Mouse (Mus musculus) hindbrain, embryonic 12.5 days (tissue): Measurements from ENCODE around the gene Rnf144b. TPM values are rescaled to one million over a fixed set of nuclear protein-coding genes. Genes with fewer than 3 reads are reported as not detected.

Experiments used
- ATAC-seq: fragments of 200-750 bp; cut with Nextera tagmentation; 2 replicates; pipeline ENCODE4 v1.8.0; 2017; ENCODE audit warnings: moderate TSS enrichment; ENCODE audit not compliant: low FRiP score
- H3K27ac ChIP-seq: fragments of 300-500 bp; sonication (generic); 2 replicates; pipeline ENCODE4 v1.5.1; 2016; ENCODE audit warnings: mild to moderate bottlenecking
- H3K27me3 ChIP-seq: fragments of 300-500 bp; sonication (generic); 2 replicates; pipeline ENCODE4 v1.6.1; 2016; ENCODE audit warnings: mild to moderate bottlenecking
- H3K36me3 ChIP-seq: fragments of 300-500 bp; sonication (generic); 2 replicates; pipeline ENCODE4 v1.6.1; 2016; ENCODE audit warnings: mild to moderate bottlenecking
- H3K4me1 ChIP-seq: fragments of 300-500 bp; sonication (generic); 2 replicates; pipeline ENCODE4 v1.6.1; 2016
- H3K4me2 ChIP-seq: fragments of 300-500 bp; sonication (generic); replicated peaks from 2 replicates; pipeline ENCODE4 v1.6.1; 2016; ENCODE audit warnings: mild to moderate bottlenecking
- H3K4me3 ChIP-seq: fragments of 300-500 bp; sonication (generic); 2 replicates; pipeline ENCODE4 v1.5.1; 2016; ENCODE audit warnings: mild to moderate bottlenecking
- H3K9ac ChIP-seq: fragments of 300-500 bp; sonication (generic); 2 replicates; pipeline ENCODE4 v1.6.1; 2016; ENCODE audit warnings: mild to moderate bottlenecking, moderate library complexity
- H3K9me3 ChIP-seq: fragments of 300-500 bp; sonication (generic); replicated peaks from 2 replicates; pipeline ENCODE4 v1.6.1; 2016; ENCODE audit warnings: mild to moderate bottlenecking
- whole genome bisulfite sequencing: fragments of 180-500 bp; shearing (Covaris S2); methylation state at CpG from one replicate; pipeline ENCODE4 v1.1.7; 2016; 5-methylcytosine and 5-hydroxymethylcytosine counted together
- polyA plus RNA-seq: library from polyadenylated mRNA; unstranded; fragments of >200 nt; fragmentation: Nextera tagmentation; extraction: Ambion mirVana; gene quantifications from 2 replicates; pipeline ENCODE4 v1.2.1, GENCODE M21; 2016

Rnf144b gene
- polyA plus RNA-seq, 1 experiment from 2014 or later, result 0.62 TPM

DNA sequence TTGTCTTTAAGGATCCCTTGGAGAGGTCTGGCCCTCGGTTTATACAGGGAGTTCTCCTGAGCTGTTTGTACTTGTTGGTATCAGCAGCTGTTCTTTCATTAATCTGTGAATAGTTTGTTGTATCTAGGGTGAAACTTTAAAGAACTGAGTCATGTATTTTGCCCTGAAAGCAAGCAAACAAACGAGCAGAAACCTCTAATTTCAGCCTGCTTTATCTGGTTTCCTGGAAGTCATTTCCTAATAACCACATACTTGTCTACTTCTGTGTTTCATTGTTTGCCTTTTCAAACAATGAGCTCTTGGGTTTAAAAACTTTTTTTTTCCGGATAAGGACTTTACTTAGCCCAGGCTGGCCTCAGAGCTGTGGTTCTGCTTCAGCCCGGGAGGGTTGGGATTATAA is 136.8 kb downstream of the Rnf144b start:
- no peaks in the 10 kb centered on the region for H3K27me3 ChIP-seq
- no peak overlapping the region for H3K4me3 ChIP-seq
- no peaks in the 10 kb centered on the region for H3K9me3 ChIP-seq
- WGBS, result 70% methylated on average over 4 of the region's 4 CpGs
- H3K27ac ChIP-seq, result no peak overlapping the region
- no peaks in the 10 kb centered on the region for H3K4me1 ChIP-seq
- H3K9ac ChIP-seq, result no peak overlapping the region
- no peak for ATAC-seq
- no peaks in the 10 kb centered on the region for H3K36me3 ChIP-seq
- H3K4me2 ChIP-seq, result no peak overlapping the region

DNA sequence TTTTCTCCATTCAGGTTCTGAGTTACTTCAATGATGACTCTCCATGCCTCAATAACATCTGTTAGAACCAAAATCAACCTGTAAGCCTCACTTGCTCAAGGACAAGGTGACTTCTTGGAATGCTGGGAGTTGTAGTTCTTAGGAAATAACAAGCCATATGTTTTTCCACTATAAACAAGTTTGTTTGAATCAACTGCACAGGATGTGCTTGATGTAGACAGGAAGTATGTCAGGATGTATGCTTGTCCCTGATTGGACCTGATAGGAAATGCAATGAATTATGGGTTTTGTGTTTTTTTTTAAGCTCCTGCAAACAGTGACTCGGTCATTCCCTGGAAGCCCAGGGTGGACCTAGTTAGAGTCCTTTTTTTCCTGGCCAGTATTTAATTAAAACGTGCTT is 139.5 kb downstream of the Rnf144b start:
- H3K9ac ChIP-seq, result no peak overlapping the region
- no peak for ATAC-seq

GRCm38 (mm10) chr13:47264382-47264781 is 141.9 kb downstream of the Rnf144b start:
- 84% methylated on average over 8 of the region's 8 CpGs for WGBS
- ATAC-seq, result no peak

More for the DNA sequence above, 139.5 kb downstream of the Rnf144b start:
- Histone ChIP-seq H3K4me2 (no peak overlapping the region), H3K36me3 (no peaks in the 10 kb centered on the region), H3K4me1 (no peaks in the 10 kb centered on the region), H3K4me3 (no peak overlapping the region), H3K9me3 (no peaks in the 10 kb centered on the region), H3K27ac (no peak overlapping the region), H3K27me3 (no peaks in the 10 kb centered on the region)
- 74% methylated on average over 2 of the region's 2 CpGs for WGBS

DNA sequence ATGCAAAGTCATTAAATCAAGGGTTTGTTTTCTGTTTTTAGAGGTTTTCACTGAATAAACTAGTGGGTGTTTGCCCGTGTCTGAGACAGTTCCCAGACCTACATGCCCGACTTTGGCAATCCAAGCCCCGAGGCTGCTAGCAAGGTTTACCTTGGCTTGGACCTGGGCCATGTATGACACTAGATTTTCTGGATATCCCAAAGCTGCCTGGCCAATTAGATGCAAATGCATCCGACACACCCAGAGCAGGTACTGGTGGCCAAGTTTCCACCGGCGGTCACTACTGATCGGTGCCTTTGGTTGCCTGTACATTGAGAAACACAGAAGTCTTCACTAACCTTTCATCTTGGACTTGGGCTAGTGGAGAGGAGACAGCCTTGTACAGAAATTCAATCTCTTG is 144.0 kb downstream of the Rnf144b start:
- Histone ChIP-seq H3K9ac (no peak overlapping the region), H3K4me3 (no peak overlapping the region), H3K4me2 (no peak overlapping the region), H3K27ac (no peak overlapping the region), H3K9me3 (peaks cover 5% of the 10 kb centered on the region), H3K27me3 (no peaks in the 10 kb centered on the region), H3K4me1 (no peaks in the 10 kb centered on the region), H3K36me3 (no peaks in the 10 kb centered on the region)
- WGBS, result 92% methylated on average over 7 of the region's 7 CpGs
- ATAC-seq, result no peak

More at GRCm38 (mm10) chr13:47264382-47264781, 141.9 kb downstream of the Rnf144b start:
- Histone ChIP-seq H3K4me2 (no peak overlapping the region), H3K27me3 (no peaks in the 10 kb centered on the region), H3K9me3 (peaks cover 5% of the 10 kb centered on the region), H3K9ac (no peak overlapping the region), H3K4me1 (no peaks in the 10 kb centered on the region), H3K36me3 (no peaks in the 10 kb centered on the region), H3K4me3 (no peak overlapping the region), H3K27ac (no peak overlapping the region)

DNA sequence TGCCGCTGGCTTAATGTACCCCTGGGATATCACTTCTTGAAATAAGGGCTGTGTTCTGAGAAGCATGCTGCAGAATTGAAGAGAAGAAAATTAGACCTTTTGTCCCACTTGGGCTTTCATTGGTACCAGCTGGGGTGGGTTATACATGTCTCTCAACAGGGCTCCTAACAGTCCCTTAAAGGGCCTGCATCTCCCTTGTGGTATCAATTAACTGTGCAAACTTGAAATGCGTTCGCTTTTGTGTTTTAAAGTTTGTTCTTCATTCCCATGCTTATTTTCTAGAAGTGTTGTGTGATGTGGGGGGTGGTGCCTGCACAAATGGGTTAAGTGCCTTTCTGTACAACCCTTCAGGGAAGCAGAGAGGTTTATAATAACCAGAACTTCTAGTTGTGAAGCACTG is 145.8 kb downstream of the Rnf144b start:
- no peaks in the 10 kb centered on the region for H3K36me3 ChIP-seq
- H3K9ac ChIP-seq, result no peak overlapping the region
- peaks cover 5% of the 10 kb centered on the region for H3K9me3 ChIP-seq
- no peak overlapping the region for H3K4me3 ChIP-seq
- H3K4me2 ChIP-seq, result no peak overlapping the region
- no peaks in the 10 kb centered on the region for H3K27me3 ChIP-seq
- H3K4me1 ChIP-seq, result peaks cover 5% of the 10 kb centered on the region
- H3K27ac ChIP-seq, result no peak overlapping the region
- 78% methylated on average over 3 of the region's 3 CpGs for WGBS
- no peak for ATAC-seq

GRCm38 (mm10) chr13:47272928-47273327 is 150.5 kb downstream of the Rnf144b start:
- Histone ChIP-seq H3K4me1 (peaks cover 23% of the 10 kb centered on the region), H3K27ac (peak overlapping the region; percentile 67; the same call in 1 of the 2 replicates), H3K9ac (no peak overlapping the region; the same call in 1 of the 2 replicates), H3K4me2 (peak overlapping the region; percentile 43), H3K27me3 (no peaks in the 10 kb centered on the region), H3K36me3 (no peaks in the 10 kb centered on the region), H3K9me3 (no peaks in the 10 kb centered on the region), H3K4me3 (no peak overlapping the region)
- 12% methylated on average over 8 of the region's 8 CpGs for whole genome bisulfite sequencing
- ATAC-seq, result no peak

DNA sequence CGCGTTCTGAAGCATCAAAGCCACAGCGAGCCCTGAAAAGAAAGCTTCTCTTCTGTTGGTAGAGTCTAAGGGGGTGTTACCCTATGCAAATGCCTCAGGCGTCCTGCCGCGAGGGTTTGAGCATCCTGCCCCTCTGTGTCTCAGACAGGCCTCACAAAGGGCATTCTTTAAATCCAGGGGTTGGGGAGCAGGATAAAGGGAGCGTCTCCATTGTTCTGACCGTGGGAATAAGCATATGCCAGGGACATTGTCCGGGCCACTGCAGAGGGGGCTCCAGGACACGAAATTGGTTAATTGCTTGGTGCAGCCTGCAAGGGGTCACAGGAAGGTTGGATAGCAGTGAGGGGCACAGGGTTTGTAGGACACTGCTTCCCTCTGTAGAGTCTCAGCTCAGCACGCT is 151.0 kb downstream of the Rnf144b start:
- no peaks in the 10 kb centered on the region for H3K36me3 ChIP-seq
- no peaks in the 10 kb centered on the region for H3K27me3 ChIP-seq
- no peak overlapping the region; the same call in 1 of the 2 replicates for H3K9ac ChIP-seq
- H3K4me1 ChIP-seq, result peaks cover 29% of the 10 kb centered on the region
- H3K9me3 ChIP-seq, result no peaks in the 10 kb centered on the region
- H3K4me3 ChIP-seq, result no peak overlapping the region
- peak; percentile 84 for ATAC-seq
- WGBS, result 3% methylated on average over 11 of the region's 11 CpGs
- peak overlapping the region; percentile 43 for H3K4me2 ChIP-seq
- H3K27ac ChIP-seq, result peak overlapping the region; percentile 67

GRCm38 (mm10) chr13:47274139-47274538 is 151.7 kb downstream of the Rnf144b start:
- Histone ChIP-seq H3K9me3 (no peaks in the 10 kb centered on the region), H3K27ac (no peak overlapping the region), H3K27me3 (no peaks in the 10 kb centered on the region), H3K9ac (no peak overlapping the region), H3K4me3 (no peak overlapping the region), H3K36me3 (no peaks in the 10 kb centered on the region), H3K4me1 (peaks cover 29% of the 10 kb centered on the region), H3K4me2 (no peak overlapping the region)
- ATAC-seq, result peak; percentile 49; the same call in 1 of the 2 replicates
- 5% methylated on average over 3 of the region's 3 CpGs for WGBS

GRCm38 (mm10) chr13:47277000-47277823 is 154.8 kb downstream of the Rnf144b start:
- H3K4me1 ChIP-seq, result peaks cover 29% of the 10 kb centered on the region
- no peak overlapping the region for H3K4me2 ChIP-seq
- no peak for ATAC-seq
- H3K4me3 ChIP-seq, result no peak overlapping the region
- H3K9me3 ChIP-seq, result no peaks in the 10 kb centered on the region
- 23% methylated on average over 13 of the region's 13 CpGs for WGBS
- H3K9ac ChIP-seq, result no peak overlapping the region
- H3K36me3 ChIP-seq, result no peaks in the 10 kb centered on the region
- no peaks in the 10 kb centered on the region for H3K27me3 ChIP-seq
- no peak overlapping the region for H3K27ac ChIP-seq

- Histone ChIP-seq H3K4me2 (no peak overlapping the region), H3K9me3 (no peaks in the 10 kb centered on the region; the same call in 1 of the 2 replicates), H3K27ac (no peak overlapping the region), H3K36me3 (no peaks in the 10 kb centered on the region), H3K9ac (no peak overlapping the region), H3K27me3 (no peaks in the 10 kb centered on the region), H3K4me3 (no peak overlapping the region), H3K4me1 (peaks cover 28% of the 10 kb centered on the region)
- 14% methylated on average over 5 of the region's 5 CpGs for WGBS
- no peak for ATAC-seq
Observed at GRCm38 (mm10) chr13:47277824-47278290, 155.4 kb downstream of the Rnf144b start.

- no peak for ATAC-seq
- H3K4me2 ChIP-seq, result no peak overlapping the region
- H3K27me3 ChIP-seq, result no peaks in the 10 kb centered on the region
- H3K27ac ChIP-seq, result no peak overlapping the region
- H3K4me3 ChIP-seq, result no peak overlapping the region
- peaks cover 13% of the 10 kb centered on the region for H3K4me1 ChIP-seq
- H3K9me3 ChIP-seq, result no peaks in the 10 kb centered on the region; the same call in 1 of the 2 replicates
- no peaks in the 10 kb centered on the region for H3K36me3 ChIP-seq
- H3K9ac ChIP-seq, result no peak overlapping the region
- 86% methylated on average over 3 of the region's 3 CpGs for WGBS
Observed at GRCm38 (mm10) chr13:47282221-47282620, 159.8 kb downstream of the Rnf144b start.

DNA sequence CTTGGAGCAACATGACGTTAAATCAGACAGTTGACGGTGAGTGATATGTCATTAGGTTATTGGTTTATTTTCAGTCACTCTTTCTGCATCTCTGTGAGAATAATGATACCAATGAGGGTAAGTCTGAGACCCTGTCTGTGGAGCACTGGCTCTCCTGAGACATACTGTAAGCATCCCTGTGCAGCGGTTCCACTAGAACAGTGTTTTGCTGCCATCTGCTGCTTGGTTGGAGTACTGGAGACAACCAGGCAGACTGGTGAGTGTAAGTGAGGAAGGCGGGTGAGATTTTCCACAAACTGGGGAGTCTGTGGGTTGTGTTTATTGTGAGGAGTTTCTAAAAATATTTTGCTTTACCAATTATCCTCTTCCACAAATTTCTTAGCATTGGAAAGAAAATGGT is 166.0 kb downstream of the Rnf144b start:
- H3K27me3 ChIP-seq, result no peaks in the 10 kb centered on the region
- no peak overlapping the region for H3K4me2 ChIP-seq
- no peaks in the 10 kb centered on the region for H3K9me3 ChIP-seq
- H3K27ac ChIP-seq, result no peak overlapping the region
- H3K4me3 ChIP-seq, result no peak overlapping the region
- no peak overlapping the region for H3K9ac ChIP-seq
- H3K4me1 ChIP-seq, result no peaks in the 10 kb centered on the region
- peak; percentile 80 for ATAC-seq
- WGBS, result 45% methylated on average over 4 of the region's 4 CpGs
- H3K36me3 ChIP-seq, result no peaks in the 10 kb centered on the region

GRCm38 (mm10) chr13:47296465-47296864 is 174.0 kb downstream of the Rnf144b start:
- Histone ChIP-seq H3K27me3 (no peaks in the 10 kb centered on the region), H3K36me3 (no peaks in the 10 kb centered on the region), H3K4me1 (no peaks in the 10 kb centered on the region), H3K4me2 (no peak overlapping the region), H3K9me3 (no peaks in the 10 kb centered on the region), H3K27ac (no peak overlapping the region), H3K9ac (no peak overlapping the region), H3K4me3 (no peak overlapping the region)
- 79% methylated on average over 8 of the region's 8 CpGs for WGBS
- no peak for ATAC-seq
